Mouse (Mus musculus) lung, adult 18-20 months (tissue): ENCODE results near the gene Ap4m1.
A peak's percentile ranks its signal among the peaks of the same experiment; 100 is the strongest.
"Not testable (repeated sequence)": the region's sequence is repeated elsewhere in the genome, so short reads cannot be mapped to it uniquely, and the experiment has no call there.

Experiments used
- DNase-seq, 2 experiments: peaks; one replicate each; pipeline ENCODE4 v3.0.0; 2022; ENCODE audit warnings: mixed read lengths in 2 of 2

The Ap4m1 gene

GRCm38 (mm10) chr5:138195463-138195862 lies 23.7 kb downstream of the Ap4m1 start:
- no peak for DNase-seq

- no peak for DNase-seq
Observed at GRCm38 (mm10) chr5:138199576-138199975, 27.8 kb downstream of the Ap4m1 start.

GRCm38 (mm10) chr5:138202086-138202485 lies 30.3 kb downstream of the Ap4m1 start:
- DNase-seq: no peak

- no peak for DNase-seq
Observed at GRCm38 (mm10) chr5:138207253-138207652, 35.5 kb downstream of the Ap4m1 start.

- DNase-seq: no peak
Observed at GRCm38 (mm10) chr5:138207873-138208272, 36.1 kb downstream of the Ap4m1 start.

GRCm38 (mm10) chr5:138216632-138217031 lies 44.8 kb downstream of the Ap4m1 start:
- DNase-seq: not testable (repeated sequence)

- no peak for DNase-seq
Observed at GRCm38 (mm10) chr5:138219864-138220263, 48.1 kb downstream of the Ap4m1 start.

- peak; percentile 75 to 78 for DNase-seq
Observed at GRCm38 (mm10) chr5:138222111-138222510, 50.3 kb downstream of the Ap4m1 start.

GRCm38 (mm10) chr5:138223287-138223686 lies 51.5 kb downstream of the Ap4m1 start:
- no peak for DNase-seq

- DNase-seq: no peak
Observed at GRCm38 (mm10) chr5:138225700-138226099, 53.9 kb downstream of the Ap4m1 start, which contains the start of gene Nxpe5. TSS of gene Nxpe5 (plus strand) at chr5:138225898.

- DNase-seq: no peak
Observed at GRCm38 (mm10) chr5:138226491-138226890, 54.7 kb downstream of the Ap4m1 start.

GRCm38 (mm10) chr5:138227367-138227766 lies 55.6 kb downstream of the Ap4m1 start:
- DNase-seq: no peak

- peak in 1 of 2 experiments; percentile 15 for DNase-seq
Observed at GRCm38 (mm10) chr5:138228026-138228425, 56.2 kb downstream of the Ap4m1 start.

GRCm38 (mm10) chr5:138229511-138229910 lies 57.7 kb downstream of the Ap4m1 start:
- no peak for DNase-seq
